Mouse (Mus musculus) heart, embryonic 11.5 days (tissue): ENCODE results near the gene Fkbp9. TPM values are rescaled to one million over a fixed set of nuclear protein-coding genes. Genes with fewer than 3 reads are reported as not detected.

Source experiments
- ATAC-seq: fragments of 200-750 bp; cut with Nextera tagmentation; replicated peaks from 2 replicates; pipeline ENCODE4 v1.8.0; 2017; ENCODE audit warnings: moderate library complexity; ENCODE audit not compliant: insufficient number of reproducible peaks, low FRiP score, low TSS enrichment
- H3K27ac ChIP-seq: fragments of 300-500 bp; sonication (generic); 2 replicates; pipeline ENCODE4 v1.5.1; 2014; ENCODE audit warnings: mild to moderate bottlenecking, low read depth, low read length
- H3K27me3 ChIP-seq: fragments of 300-500 bp; sonication (generic); 2 replicates; pipeline ENCODE4 v1.6.1; 2014; ENCODE audit warnings: mild to moderate bottlenecking, low read length, mixed read lengths; ENCODE audit not compliant: control insufficient read depth, insufficient read depth
- H3K36me3 ChIP-seq: fragments of 300-500 bp; sonication (generic); 2 replicates; pipeline ENCODE4 v1.6.1; 2014; ENCODE audit warnings: mild to moderate bottlenecking, low read length, moderate library complexity, mixed read lengths; ENCODE audit not compliant: control insufficient read depth, insufficient read depth
- H3K4me1 ChIP-seq: fragments of 300-500 bp; sonication (generic); 2 replicates; pipeline ENCODE4 v1.6.1; 2014; ENCODE audit warnings: low read length; ENCODE audit not compliant: control insufficient read depth, insufficient read depth
- H3K4me2 ChIP-seq: fragments of 300-500 bp; sonication (generic); 2 replicates; pipeline ENCODE4 v1.6.1; 2014; ENCODE audit warnings: mild to moderate bottlenecking, moderate library complexity
- H3K4me3 ChIP-seq: fragments of 300-500 bp; sonication (generic); 2 replicates; pipeline ENCODE4 v1.5.1; 2014; ENCODE audit warnings: low read depth, low read length
- H3K9ac ChIP-seq: fragments of 300-500 bp; sonication (generic); 2 replicates; pipeline ENCODE4 v1.6.1; 2014; ENCODE audit warnings: mild to moderate bottlenecking, low read depth, low read length, moderate library complexity
- H3K9me3 ChIP-seq: fragments of 300-500 bp; sonication (generic); replicated peaks from 2 replicates; pipeline ENCODE4 v1.6.1; 2016; ENCODE audit warnings: low read length; ENCODE audit not compliant: control insufficient read depth
- WGBS: fragments of 180-500 bp; shearing (Covaris S2); extraction: QIAGEN DNeasy Blood & Tissue Kit; methylation state at CpG from one replicate; pipeline ENCODE4 v1.1.7; 2014; ENCODE audit not compliant: insufficient replicate concordance; 5-methylcytosine and 5-hydroxymethylcytosine counted together
- polyA plus RNA-seq: library from polyadenylated mRNA; unstranded; fragments of >200 nt; fragmentation: Nextera tagmentation; extraction: Ambion mirVana; gene quantifications from 2 replicates; pipeline ENCODE4 v1.2.1, GENCODE M21; 2014

The Fkbp9 gene
- polyA plus RNA-seq, 1 experiment from 2014 or later = 114 TPM

- Histone ChIP-seq H3K27me3 (no peaks in the 10 kb centered on the region), H3K4me3 (peak within 1 kb of the TSS; percentile 79), H3K36me3 (no peaks in the 10 kb centered on the region), H3K27ac (peak within 1 kb of the TSS; percentile 99), H3K9ac (peak within 1 kb of the TSS; percentile 94), H3K9me3 (no peaks in the 10 kb centered on the region), H3K4me2 (peak within 1 kb of the TSS; percentile 86), H3K4me1 (peaks cover 13% of the 10 kb centered on the region)
- under 1% methylated on average over 92 of the region's 98 CpGs for WGBS
- ATAC-seq = peak; percentile 91
These were observed 34.3 kb upstream of the Fkbp9 start, which contains the start of gene Kbtbd2 for GRCm38 (mm10) chr6:56797311-56798151. Gene Kbtbd2 (minus strand): TSS chr6:56797813.

GRCm38 (mm10) chr6:56798152-56798465, 33.8 kb upstream of the Fkbp9 start:
- no peaks in the 10 kb centered on the region for H3K9me3 ChIP-seq
- peak overlapping the region; percentile 71 for H3K4me2 ChIP-seq
- WGBS = 11% methylated on average over 8 of the region's 8 CpGs
- H3K27ac ChIP-seq = peak overlapping the region; percentile 99
- no peaks in the 10 kb centered on the region for H3K36me3 ChIP-seq
- peaks cover 13% of the 10 kb centered on the region for H3K4me1 ChIP-seq
- peak overlapping the region; percentile 67 for H3K9ac ChIP-seq
- no peak for ATAC-seq
- peak overlapping the region; percentile 79 for H3K4me3 ChIP-seq
- no peaks in the 10 kb centered on the region for H3K27me3 ChIP-seq

- no peaks in the 10 kb centered on the region for H3K27me3 ChIP-seq
- H3K9me3 ChIP-seq = no peaks in the 10 kb centered on the region
- no peaks in the 10 kb centered on the region for H3K4me1 ChIP-seq
- WGBS = 81% methylated on average over 4 of the region's 4 CpGs
- H3K27ac ChIP-seq = no peak overlapping the region
- H3K4me3 ChIP-seq = no peak overlapping the region
- H3K4me2 ChIP-seq = no peak overlapping the region
- H3K36me3 ChIP-seq = no peaks in the 10 kb centered on the region
- H3K9ac ChIP-seq = no peak overlapping the region
- ATAC-seq = no peak
These were observed 26.8 kb upstream of the Fkbp9 start for GRCm38 (mm10) chr6:56805026-56805425.

GRCm38 (mm10) chr6:56806195-56806594, 25.7 kb upstream of the Fkbp9 start:
- WGBS = 65% methylated on average over 2 of the region's 2 CpGs
- Histone ChIP-seq H3K36me3 (no peaks in the 10 kb centered on the region), H3K4me2 (no peak overlapping the region), H3K9ac (no peak overlapping the region), H3K4me1 (no peaks in the 10 kb centered on the region), H3K27ac (no peak overlapping the region), H3K27me3 (no peaks in the 10 kb centered on the region), H3K9me3 (no peaks in the 10 kb centered on the region), H3K4me3 (no peak overlapping the region)
- no peak for ATAC-seq

- H3K4me2 ChIP-seq = no peak overlapping the region
- 0 out of 2 replicates have a peak, but pooled peaks have one; percentile 35 for ATAC-seq
- 13% methylated on average over 3 of the region's 3 CpGs for WGBS
These were observed 23.2 kb upstream of the Fkbp9 start for GRCm38 (mm10) chr6:56808656-56809055.

GRCm38 (mm10) chr6:56813332-56813731, 18.5 kb upstream of the Fkbp9 start:
- H3K27ac ChIP-seq = no peak overlapping the region
- no peaks in the 10 kb centered on the region for H3K27me3 ChIP-seq
- H3K4me1 ChIP-seq = no peaks in the 10 kb centered on the region
- H3K4me2 ChIP-seq = no peak overlapping the region
- H3K36me3 ChIP-seq = no peaks in the 10 kb centered on the region
- no peak overlapping the region for H3K9ac ChIP-seq
- no peak for ATAC-seq
- no peaks in the 10 kb centered on the region for H3K9me3 ChIP-seq
- WGBS = 67% methylated on average over 2 of the region's 2 CpGs
- no peak overlapping the region for H3K4me3 ChIP-seq

More at GRCm38 (mm10) chr6:56808656-56809055, 23.2 kb upstream of the Fkbp9 start:
- Histone ChIP-seq H3K27ac (no peak overlapping the region), H3K36me3 (no peaks in the 10 kb centered on the region), H3K9me3 (no peaks in the 10 kb centered on the region), H3K9ac (no peak overlapping the region), H3K4me1 (no peaks in the 10 kb centered on the region), H3K4me3 (no peak overlapping the region), H3K27me3 (no peaks in the 10 kb centered on the region)

- no peak overlapping the region for H3K4me3 ChIP-seq
- no peak overlapping the region for H3K4me2 ChIP-seq
- WGBS = 73% methylated on average over 5 of the region's 5 CpGs
- H3K9me3 ChIP-seq = no peaks in the 10 kb centered on the region
- no peaks in the 10 kb centered on the region for H3K36me3 ChIP-seq
- H3K9ac ChIP-seq = no peak overlapping the region
- no peak for ATAC-seq
- no peak overlapping the region for H3K27ac ChIP-seq
- no peaks in the 10 kb centered on the region for H3K4me1 ChIP-seq
- no peaks in the 10 kb centered on the region for H3K27me3 ChIP-seq
These were observed 13.3 kb upstream of the Fkbp9 start for GRCm38 (mm10) chr6:56818436-56819123.

GRCm38 (mm10) chr6:56819124-56819487, 12.8 kb upstream of the Fkbp9 start:
- no peak overlapping the region for H3K9ac ChIP-seq
- no peak overlapping the region for H3K4me3 ChIP-seq
- no peaks in the 10 kb centered on the region for H3K36me3 ChIP-seq
- no peak overlapping the region for H3K4me2 ChIP-seq
- no peaks in the 10 kb centered on the region for H3K9me3 ChIP-seq
- no peak overlapping the region for H3K27ac ChIP-seq
- no peaks in the 10 kb centered on the region for H3K4me1 ChIP-seq
- ATAC-seq = no peak
- WGBS = 58% methylated on average over 2 of the region's 2 CpGs
- H3K27me3 ChIP-seq = no peaks in the 10 kb centered on the region
